Mouse (Mus musculus) spleen, adult 2 months (tissue): ENCODE measurements around the gene Nrip2. TPM values are rescaled to one million over a fixed set of nuclear protein-coding genes. Genes with fewer than 3 reads are reported as not detected.

Experiments used
- DNase-seq, 2 experiments: peaks; one replicate each; pipeline versions ENCODE4 v3.0.0 to v3.0.0-alpha.2; 2012 to 2021; ENCODE audit warnings: low spot score in 2 of 2, low read depth in 1 of 2
- H3K27ac ChIP-seq: fragments of 200-500 bp; 2 replicates; pipeline ENCODE4 v1.5.1; 2012; ENCODE audit warnings: low read length, inconsistent platforms; ENCODE audit not compliant: insufficient read depth
- H3K27me3 ChIP-seq: fragments of 200-500 bp; 2 replicates; pipeline ENCODE4 v1.6.1; 2012; ENCODE audit warnings: mild to moderate bottlenecking, moderate library complexity, low read length, inconsistent platforms; ENCODE audit not compliant: control insufficient read depth, insufficient read depth
- H3K36me3 ChIP-seq: fragments of 200-500 bp; 2 replicates; pipeline ENCODE4 v1.6.1; 2012; ENCODE audit warnings: mild to moderate bottlenecking, low read length, inconsistent platforms; ENCODE audit not compliant: control insufficient read depth, insufficient read depth
- H3K4me1 ChIP-seq: fragments of 200-500 bp; 2 replicates; pipeline ENCODE4 v1.6.1; 2011; ENCODE audit warnings: inconsistent platforms; ENCODE audit not compliant: control insufficient read depth, insufficient read depth, insufficient read length
- H3K4me3 ChIP-seq: fragments of 200-500 bp; 2 replicates; pipeline ENCODE4 v1.5.1; 2011; ENCODE audit warnings: mild to moderate bottlenecking, inconsistent platforms; ENCODE audit not compliant: insufficient read depth, insufficient read length; ENCODE audit errors: extremely low read depth
- CTCF ChIP-seq: fragments of 200-500 bp; IDR thresholded peaks from 2 replicates; pipeline ENCODE4 v1.5.1; 2011; ENCODE audit warnings: mild to moderate bottlenecking, inconsistent platforms; ENCODE audit not compliant: insufficient read depth, insufficient read length, insufficient replicate concordance; ENCODE audit errors: extremely low read depth
- POLR2A ChIP-seq: fragments of 200-500 bp; IDR thresholded peaks from 2 replicates; pipeline ENCODE4 v1.6.1; 2011; ENCODE audit warnings: low read depth, low read length, inconsistent platforms
- WGBS: fragments of 180-500 bp; shearing (Covaris S2); methylation state at CpG from one replicate; pipeline ENCODE4 v1.1.7; 2018; 5-methylcytosine and 5-hydroxymethylcytosine counted together
- polyA plus RNA-seq: library from polyadenylated mRNA; depleted of rRNA; stranded (reverse); fragments of >200 nt; gene quantifications from 2 replicates; pipeline ENCODE4 v1.2.3, GENCODE M21; 2012

The Nrip2 gene
- polyA plus RNA-seq, 1 experiment, result 0.28 TPM

GRCm38 (mm10) chr6:128410305-128410704 lies 11.2 kb downstream of the Nrip2 start:
- no peaks in the 10 kb centered on the region for H3K27me3 ChIP-seq
- H3K4me1 ChIP-seq, result no peaks in the 10 kb centered on the region
- TF ChIP-seq CTCF (no peak), POLR2A (no peak)
- no peak overlapping the region for H3K27ac ChIP-seq
- DNase-seq, result no peak
- WGBS, result 97% methylated on average over 13 of the region's 13 CpGs
- H3K4me3 ChIP-seq, result no peak overlapping the region
- peaks cover 30% of the 10 kb centered on the region for H3K36me3 ChIP-seq

- H3K27me3 ChIP-seq, result no peaks in the 10 kb centered on the region
- 29% methylated on average over 3 of the region's 3 CpGs for WGBS
- H3K4me3 ChIP-seq, result no peak overlapping the region
- peak; percentile 30 to 78 for DNase-seq
- no peaks in the 10 kb centered on the region for H3K4me1 ChIP-seq
- H3K36me3 ChIP-seq, result peaks cover 30% of the 10 kb centered on the region
- TF ChIP-seq CTCF, result peak; percentile 57; the same call in 1 of the 2 replicates
- TF ChIP-seq POLR2A, result no peak
- no peak overlapping the region for H3K27ac ChIP-seq
Measured at GRCm38 (mm10) chr6:128411115-128411514, 12.0 kb downstream of the Nrip2 start.

- no peaks in the 10 kb centered on the region for H3K27me3 ChIP-seq
- DNase-seq, result no peak
- WGBS, result 91% methylated on average over 5 of the region's 5 CpGs
- peaks cover 11% of the 10 kb centered on the region for H3K36me3 ChIP-seq
- no peaks in the 10 kb centered on the region for H3K4me1 ChIP-seq
- no peak overlapping the region for H3K27ac ChIP-seq
- H3K4me3 ChIP-seq, result no peak overlapping the region
- no peak for TF ChIP-seq CTCF
- no peak for TF ChIP-seq POLR2A
Measured at GRCm38 (mm10) chr6:128416169-128416568, 17.1 kb downstream of the Nrip2 start.

- no peak overlapping the region for H3K27ac ChIP-seq
- no peaks in the 10 kb centered on the region for H3K4me1 ChIP-seq
- H3K4me3 ChIP-seq, result no peak overlapping the region
- H3K36me3 ChIP-seq, result peaks cover 3% of the 10 kb centered on the region
- TF ChIP-seq CTCF (no peak), POLR2A (no peak)
- H3K27me3 ChIP-seq, result no peaks in the 10 kb centered on the region
- 83% methylated on average over 1 of the region's 1 CpGs for WGBS
- no peak for DNase-seq
Measured at GRCm38 (mm10) chr6:128418076-128418475, 19.0 kb downstream of the Nrip2 start.

DNA sequence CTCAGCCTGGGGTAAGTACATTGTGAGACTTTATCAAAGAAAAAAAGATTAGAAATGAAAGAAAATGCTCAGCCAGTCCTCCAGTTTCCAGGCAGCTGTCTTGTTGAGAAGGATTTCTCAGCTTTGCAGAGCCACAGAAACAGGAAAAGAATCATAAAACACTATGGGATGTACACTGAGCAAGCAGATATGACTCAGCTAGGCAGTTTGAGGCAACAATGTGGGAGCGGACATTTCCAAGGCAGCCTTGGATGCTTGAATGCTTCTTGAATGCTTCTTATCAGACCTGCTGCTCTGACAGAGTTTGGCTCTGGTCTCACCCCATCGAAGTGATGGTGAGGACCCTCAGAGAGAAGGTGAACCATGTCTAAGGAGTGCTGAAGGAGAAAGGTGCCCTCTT lies 21.9 kb downstream of the Nrip2 start:
- Histone ChIP-seq H3K27ac (no peak overlapping the region), H3K4me3 (no peak overlapping the region)

DNA sequence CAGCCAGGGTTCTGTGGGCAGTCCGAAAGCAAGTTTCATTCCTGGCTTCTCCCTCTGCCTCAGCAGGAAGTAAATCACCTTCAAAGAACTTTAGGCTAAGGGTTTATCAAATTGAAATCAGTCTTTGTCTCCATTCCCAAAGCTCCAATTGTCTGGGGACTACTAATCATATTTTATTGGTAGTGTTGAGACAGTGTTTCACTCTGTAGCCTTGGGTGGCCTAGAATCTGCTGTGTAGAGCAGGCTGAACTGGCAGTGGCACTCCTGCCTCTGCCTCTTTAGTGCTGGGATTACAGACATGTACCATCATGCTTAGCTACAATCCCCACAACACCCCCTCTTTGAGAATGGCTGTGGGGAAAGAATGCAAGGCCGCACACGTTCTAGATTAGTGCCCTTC lies 22.4 kb downstream of the Nrip2 start:
- 97% methylated on average over 3 of the region's 3 CpGs for WGBS
- DNase-seq, result no peak
- H3K27me3 ChIP-seq, result no peaks in the 10 kb centered on the region
- TF ChIP-seq CTCF (no peak), POLR2A (no peak)
- H3K4me1 ChIP-seq, result peaks cover 2% of the 10 kb centered on the region; the same call in 1 of the 2 replicates
- no peaks in the 10 kb centered on the region for H3K36me3 ChIP-seq
- H3K27ac ChIP-seq, result no peak overlapping the region
- H3K4me3 ChIP-seq, result no peak overlapping the region

More for the DNA sequence above, 21.9 kb downstream of the Nrip2 start:
- WGBS, result 63% methylated on average over 2 of the region's 2 CpGs
- no peak for TF ChIP-seq POLR2A
- TF ChIP-seq CTCF, result no peak
- peaks cover 2% of the 10 kb centered on the region; the same call in 1 of the 2 replicates for H3K4me1 ChIP-seq
- no peaks in the 10 kb centered on the region for H3K36me3 ChIP-seq
- no peaks in the 10 kb centered on the region for H3K27me3 ChIP-seq
- no peak for DNase-seq

GRCm38 (mm10) chr6:128423496-128424268 lies 24.6 kb downstream of the Nrip2 start:
- DNase-seq, result no peak
- Histone ChIP-seq H3K4me3 (peak overlapping the region; percentile 74), H3K36me3 (no peaks in the 10 kb centered on the region), H3K27me3 (no peaks in the 10 kb centered on the region), H3K27ac (no peak overlapping the region), H3K4me1 (peaks cover 2% of the 10 kb centered on the region; the same call in 1 of the 2 replicates)
- TF ChIP-seq POLR2A (no peak), CTCF (no peak)
- 43% methylated on average over 16 of the region's 16 CpGs for WGBS
